Mouse (Mus musculus): ENCODE data around the gene Fgfr2. TPM values are rescaled to one million over a fixed set of nuclear protein-coding genes. Genes with fewer than 3 reads are reported as not detected.
A peak's percentile ranks its signal among the peaks of the same experiment; 100 is the strongest.
"Not testable (repeated sequence)": the region's sequence is repeated elsewhere in the genome, so short reads cannot be mapped to it uniquely, and the experiment has no call there.

The Fgfr2 gene
- polyA plus RNA-seq, 1 experiment from 2014 or later: 47.9 TPM

DNA sequence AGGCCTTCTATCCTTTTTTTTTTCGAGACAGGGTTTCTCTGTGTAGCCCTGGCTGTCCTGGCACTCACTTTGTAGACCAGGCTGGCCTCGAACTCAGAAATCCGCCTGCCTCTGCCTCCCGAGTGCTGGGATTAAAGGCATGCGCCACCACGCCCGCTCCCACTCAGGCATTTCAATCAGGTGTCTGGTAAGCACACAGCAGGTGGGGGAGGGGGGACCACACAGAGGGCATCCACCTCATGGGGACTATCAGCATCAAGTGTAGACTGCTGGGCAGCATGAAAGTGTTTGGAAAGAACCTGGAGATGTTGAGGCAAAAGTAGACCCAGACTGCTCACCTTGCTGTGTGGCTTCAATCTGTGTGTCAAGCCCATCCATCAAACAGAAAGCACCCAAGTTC, 27.5 kb downstream of the Fgfr2 start:
- H3K4me2 ChIP-seq; H3K36me3 ChIP-seq (ENCODE audit: poor library complexity, severe bottlenecking); ATAC-seq; H3K9ac ChIP-seq; H3K27ac ChIP-seq; H3K9me3 ChIP-seq (replicated peaks); H3K27me3 ChIP-seq; H3K4me3 ChIP-seq: not testable (repeated sequence)
- 84% methylated on average over 7 of the region's 7 CpGs for WGBS
- H3K4me1 ChIP-seq: peaks cover 47% of the 10 kb centered on the region

DNA sequence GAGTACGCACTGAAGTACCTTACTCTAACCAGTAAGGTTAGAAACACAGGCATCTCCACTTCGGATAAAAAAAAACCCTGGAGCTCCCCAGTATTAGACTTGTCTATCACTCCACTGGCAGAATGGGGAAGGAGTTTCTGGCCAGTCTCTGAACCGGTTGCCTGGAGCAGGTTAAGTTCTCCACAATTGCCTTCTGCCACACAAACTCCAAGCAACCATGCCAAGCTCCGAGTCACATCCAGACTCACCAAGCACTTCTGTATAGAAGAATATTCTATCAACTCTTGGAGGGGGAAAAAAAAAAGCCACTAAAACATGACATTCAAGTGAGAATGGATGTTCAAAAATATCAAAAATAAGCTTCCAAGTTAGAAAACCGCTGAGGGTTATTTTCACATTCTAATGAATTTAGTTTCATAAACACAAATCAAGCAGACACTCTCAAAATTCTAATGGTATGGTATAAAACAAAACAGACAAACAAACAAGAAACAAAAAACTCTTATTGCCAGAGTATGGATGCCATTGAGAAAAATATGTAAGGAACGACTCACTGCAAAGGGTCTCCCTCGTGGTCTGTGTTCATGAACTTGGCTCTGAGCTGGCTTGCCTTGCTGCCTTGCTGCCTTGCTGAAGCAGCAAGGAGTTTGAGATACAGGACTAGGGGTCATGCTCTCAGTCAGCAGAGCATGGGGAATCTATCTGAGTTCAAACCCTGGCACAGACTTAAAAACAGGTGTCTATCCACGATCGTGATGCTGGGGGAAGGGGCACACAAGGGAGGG, 28.2 kb downstream of the Fgfr2 start:
- WGBS: 83% methylated on average over 9 of the region's 9 CpGs
- no peak overlapping the region for H3K4me2 ChIP-seq
- ATAC-seq: no peak
- no peak overlapping the region for H3K4me3 ChIP-seq
- H3K9me3 ChIP-seq (replicated peaks): no peaks in the 10 kb centered on the region
- H3K9ac ChIP-seq: no peak overlapping the region
- no peak overlapping the region for H3K27ac ChIP-seq
- peaks cover 6% of the 10 kb centered on the region for H3K36me3 ChIP-seq (ENCODE audit: poor library complexity, severe bottlenecking)
- no peaks in the 10 kb centered on the region for H3K27me3 ChIP-seq
- peaks cover 47% of the 10 kb centered on the region for H3K4me1 ChIP-seq

DNA sequence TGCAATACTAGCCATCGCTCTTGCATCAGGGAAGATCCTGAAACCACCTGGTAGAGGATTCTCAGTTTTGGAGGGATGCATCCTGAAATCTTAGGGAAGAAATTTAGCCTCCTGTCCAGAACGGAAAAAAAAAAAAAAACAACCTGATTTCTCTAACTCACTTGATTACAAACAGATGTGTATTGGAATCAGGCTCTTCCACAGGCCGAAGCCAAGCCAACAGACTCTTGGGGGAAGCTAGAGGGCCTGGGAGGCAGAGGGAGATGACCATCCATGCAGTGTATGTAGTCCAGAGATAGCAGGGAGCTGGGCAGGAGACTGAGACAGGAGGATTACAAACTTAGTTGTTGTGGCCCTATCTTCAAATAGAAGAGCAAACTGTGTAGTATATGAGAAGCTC, 29.0 kb downstream of the Fgfr2 start:
- H3K9ac ChIP-seq: no peak overlapping the region
- peaks cover 6% of the 10 kb centered on the region for H3K36me3 ChIP-seq (ENCODE audit: poor library complexity, severe bottlenecking)
- H3K4me3 ChIP-seq: no peak overlapping the region
- H3K4me2 ChIP-seq: no peak overlapping the region
- no peak for ATAC-seq
- H3K4me1 ChIP-seq: peaks cover 46% of the 10 kb centered on the region
- no peaks in the 10 kb centered on the region for H3K27me3 ChIP-seq
- no peaks in the 10 kb centered on the region for H3K9me3 ChIP-seq (replicated peaks)
- WGBS: 93% methylated on average over 3 of the region's 3 CpGs
- no peak overlapping the region for H3K27ac ChIP-seq

DNA sequence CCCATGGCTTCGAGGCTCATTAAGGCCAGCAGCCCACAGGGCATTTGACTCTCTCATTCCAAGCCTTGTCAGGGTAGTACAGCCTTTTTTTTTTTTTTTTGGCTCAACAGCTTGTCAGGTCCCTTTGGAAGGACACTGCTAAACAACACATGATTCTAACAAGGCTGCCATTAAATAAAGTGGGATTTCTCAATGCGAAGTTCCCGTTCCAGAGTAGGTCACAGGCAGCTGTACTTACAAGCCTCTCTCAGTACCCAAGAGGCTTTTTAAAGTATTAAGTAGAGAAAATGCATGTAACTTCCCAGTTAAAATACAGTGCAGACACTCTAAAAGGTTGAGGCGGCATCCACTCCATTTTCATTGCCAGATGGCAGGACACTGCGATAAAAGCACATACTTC, 29.4 kb downstream of the Fgfr2 start:
- no peak for ATAC-seq

DNA sequence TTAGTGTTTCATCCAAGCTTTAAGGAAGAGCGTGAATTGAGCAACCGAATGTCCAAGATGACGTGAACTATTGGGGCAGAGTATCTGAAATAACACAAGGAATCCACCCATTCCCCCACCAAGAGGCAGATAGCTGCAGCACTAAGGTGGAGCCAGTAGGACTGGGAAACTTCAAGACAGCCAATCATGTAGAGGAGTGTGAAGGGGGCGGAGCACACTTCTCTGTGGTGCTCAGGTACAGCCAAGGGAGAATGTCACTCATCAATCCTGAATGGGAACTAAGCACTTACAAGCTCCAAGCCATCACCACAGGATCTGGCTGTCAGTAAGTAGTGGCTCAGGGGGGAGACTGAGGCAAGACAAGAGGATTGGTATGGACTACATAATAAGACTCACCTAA, 32.5 kb downstream of the Fgfr2 start:
- no peak overlapping the region for H3K4me2 ChIP-seq
- no peak overlapping the region for H3K27ac ChIP-seq
- no peaks in the 10 kb centered on the region for H3K27me3 ChIP-seq
- H3K9ac ChIP-seq: no peak overlapping the region
- no peak overlapping the region for H3K4me3 ChIP-seq
- ATAC-seq: no peak
- H3K36me3 ChIP-seq (ENCODE audit: poor library complexity, severe bottlenecking): peaks cover 1% of the 10 kb centered on the region
- H3K9me3 ChIP-seq (replicated peaks): no peaks in the 10 kb centered on the region
- H3K4me1 ChIP-seq: peaks cover 49% of the 10 kb centered on the region
- 78% methylated on average over 4 of the region's 4 CpGs for WGBS

More for the DNA sequence above, 29.4 kb downstream of the Fgfr2 start:
- Histone ChIP-seq H3K9me3 (replicated peaks) (no peaks in the 10 kb centered on the region), H3K4me1 (peaks cover 49% of the 10 kb centered on the region), H3K4me2 (no peak overlapping the region), H3K27me3 (no peaks in the 10 kb centered on the region), H3K27ac (no peak overlapping the region), H3K9ac (no peak overlapping the region), H3K4me3 (no peak overlapping the region), H3K36me3 (ENCODE audit: poor library complexity, severe bottlenecking) (peaks cover 6% of the 10 kb centered on the region)
- 82% methylated on average over 5 of the region's 5 CpGs for WGBS

DNA sequence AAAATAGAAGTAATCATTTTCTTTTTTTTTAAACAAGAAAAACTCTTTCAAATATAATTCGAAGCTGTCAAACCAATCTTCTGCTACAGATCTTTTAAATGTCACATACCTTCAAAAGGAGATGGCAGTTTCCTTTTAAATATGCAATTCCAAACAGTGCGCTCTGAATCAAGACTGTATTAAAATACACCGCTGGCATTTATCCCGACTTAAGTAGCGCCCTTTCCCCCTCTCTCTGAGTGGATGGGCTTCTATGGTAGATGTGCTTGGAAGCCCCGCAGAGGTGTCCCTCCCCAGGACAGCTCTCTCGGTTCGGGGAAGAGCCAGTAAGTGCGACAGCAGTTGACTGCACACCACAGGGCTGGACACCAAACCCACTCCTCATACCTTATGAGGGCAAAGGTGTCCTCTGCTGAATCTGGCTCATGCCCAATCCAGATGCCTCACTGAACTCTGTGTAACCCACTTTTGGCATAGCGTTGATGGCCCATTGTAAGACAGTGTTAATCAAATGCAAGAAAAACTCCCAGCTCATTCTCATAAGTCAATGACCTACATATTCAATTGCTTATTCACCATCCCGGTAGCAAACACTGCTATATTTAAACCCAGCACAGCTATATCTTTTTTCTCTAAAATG, 33.4 kb downstream of the Fgfr2 start:
- H3K9me3 ChIP-seq (replicated peaks): no peaks in the 10 kb centered on the region
- 66% methylated on average over 11 of the region's 11 CpGs for WGBS
- H3K4me3 ChIP-seq: no peak overlapping the region
- no peak overlapping the region for H3K9ac ChIP-seq
- peak overlapping the region; percentile 11; the same call in 1 of the 2 replicates for H3K27ac ChIP-seq
- no peak overlapping the region for H3K4me2 ChIP-seq
- no peaks in the 10 kb centered on the region for H3K36me3 ChIP-seq (ENCODE audit: poor library complexity, severe bottlenecking)
- no peaks in the 10 kb centered on the region for H3K27me3 ChIP-seq
- no peak for ATAC-seq
- H3K4me1 ChIP-seq: peaks cover 54% of the 10 kb centered on the region

DNA sequence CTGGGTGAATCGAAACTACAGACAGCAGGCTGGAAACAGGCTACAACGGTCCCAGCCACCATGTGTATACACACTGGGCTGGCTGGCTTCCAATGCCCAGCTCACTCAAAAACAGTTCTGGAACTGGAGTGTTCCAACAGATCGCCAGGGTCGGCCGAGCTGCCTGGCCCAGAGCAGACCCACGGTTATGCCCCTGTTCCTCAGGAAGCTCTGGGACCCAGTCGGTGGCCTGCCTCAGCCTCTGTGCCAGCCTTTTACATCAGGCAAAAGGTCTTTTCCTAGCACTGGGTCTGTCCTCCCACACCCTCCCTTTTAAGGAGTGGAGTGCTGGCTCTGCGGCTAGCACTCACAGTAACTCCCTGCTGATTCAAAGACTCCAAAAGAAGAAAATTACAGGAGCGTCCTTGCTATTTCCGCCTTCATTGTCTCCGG, 34.3 kb downstream of the Fgfr2 start:
- no peaks in the 10 kb centered on the region for H3K27me3 ChIP-seq
- ATAC-seq: peak; percentile 87
- peak overlapping the region; percentile 83 for H3K27ac ChIP-seq
- no peak overlapping the region for H3K4me3 ChIP-seq
- WGBS: 16% methylated on average over 11 of the region's 11 CpGs
- H3K4me1 ChIP-seq: peaks cover 57% of the 10 kb centered on the region
- no peaks in the 10 kb centered on the region for H3K36me3 ChIP-seq (ENCODE audit: poor library complexity, severe bottlenecking)
- H3K9ac ChIP-seq: peak overlapping the region; percentile 35
- H3K9me3 ChIP-seq (replicated peaks): no peaks in the 10 kb centered on the region
- H3K4me2 ChIP-seq: peak overlapping the region; percentile 42

DNA sequence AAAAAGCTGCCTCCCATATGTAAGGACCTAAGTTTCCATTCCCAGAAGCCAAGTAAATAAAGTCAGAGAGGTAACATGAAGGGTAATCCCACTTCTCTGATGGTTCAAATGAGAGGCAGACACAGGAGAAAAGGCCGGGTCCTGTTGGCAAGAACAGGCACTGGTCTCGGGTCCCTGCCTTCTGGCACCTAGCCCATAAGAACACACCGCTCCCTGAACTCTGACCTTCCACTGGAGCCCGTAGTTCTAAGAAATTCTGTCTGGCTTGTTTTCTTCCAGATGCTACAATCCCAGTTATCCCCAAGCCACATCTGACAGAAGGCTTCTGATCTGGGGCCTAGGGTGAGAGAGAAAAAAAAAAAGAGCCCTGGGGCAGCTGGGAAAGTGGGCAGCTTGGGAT, 34.7 kb downstream of the Fgfr2 start:
- Histone ChIP-seq H3K9me3 (replicated peaks) (no peaks in the 10 kb centered on the region), H3K9ac (peak overlapping the region; percentile 35; the same call in 1 of the 2 replicates), H3K27ac (peak overlapping the region; percentile 83), H3K4me2 (peak overlapping the region; percentile 42), H3K36me3 (ENCODE audit: poor library complexity, severe bottlenecking) (no peaks in the 10 kb centered on the region), H3K27me3 (no peaks in the 10 kb centered on the region), H3K4me3 (no peak overlapping the region), H3K4me1 (peaks cover 54% of the 10 kb centered on the region)
- 73% methylated on average over 4 of the region's 4 CpGs for WGBS
- no peak for ATAC-seq

DNA sequence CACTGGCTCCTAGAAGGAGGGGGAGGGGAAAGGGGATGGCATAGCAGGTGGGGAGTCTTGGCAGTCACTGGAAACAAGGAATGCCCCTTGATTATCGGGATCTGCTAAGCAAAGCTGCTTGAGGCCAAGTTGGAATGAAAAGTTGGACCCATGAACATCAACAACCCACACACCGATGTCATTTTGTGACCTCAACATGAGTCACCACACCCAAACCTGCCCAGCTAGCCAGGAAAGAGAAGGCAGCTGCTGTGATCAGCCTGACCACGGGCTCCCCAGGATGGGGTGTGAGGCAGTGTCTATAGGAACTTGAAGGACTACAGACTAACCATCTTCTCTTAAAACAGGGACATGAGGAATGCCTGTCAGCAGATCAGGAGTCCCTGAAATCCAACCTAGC, 37.7 kb downstream of the Fgfr2 start:
- Histone ChIP-seq H3K9ac (no peak overlapping the region), H3K27ac (no peak overlapping the region), H3K4me2 (no peak overlapping the region), H3K4me1 (peaks cover 61% of the 10 kb centered on the region), H3K36me3 (ENCODE audit: poor library complexity, severe bottlenecking) (peaks cover 1% of the 10 kb centered on the region; the same call in 1 of the 2 replicates), H3K9me3 (replicated peaks) (no peaks in the 10 kb centered on the region), H3K4me3 (no peak overlapping the region), H3K27me3 (no peaks in the 10 kb centered on the region)
- ATAC-seq: no peak
- 90% methylated on average over 3 of the region's 3 CpGs for WGBS

DNA sequence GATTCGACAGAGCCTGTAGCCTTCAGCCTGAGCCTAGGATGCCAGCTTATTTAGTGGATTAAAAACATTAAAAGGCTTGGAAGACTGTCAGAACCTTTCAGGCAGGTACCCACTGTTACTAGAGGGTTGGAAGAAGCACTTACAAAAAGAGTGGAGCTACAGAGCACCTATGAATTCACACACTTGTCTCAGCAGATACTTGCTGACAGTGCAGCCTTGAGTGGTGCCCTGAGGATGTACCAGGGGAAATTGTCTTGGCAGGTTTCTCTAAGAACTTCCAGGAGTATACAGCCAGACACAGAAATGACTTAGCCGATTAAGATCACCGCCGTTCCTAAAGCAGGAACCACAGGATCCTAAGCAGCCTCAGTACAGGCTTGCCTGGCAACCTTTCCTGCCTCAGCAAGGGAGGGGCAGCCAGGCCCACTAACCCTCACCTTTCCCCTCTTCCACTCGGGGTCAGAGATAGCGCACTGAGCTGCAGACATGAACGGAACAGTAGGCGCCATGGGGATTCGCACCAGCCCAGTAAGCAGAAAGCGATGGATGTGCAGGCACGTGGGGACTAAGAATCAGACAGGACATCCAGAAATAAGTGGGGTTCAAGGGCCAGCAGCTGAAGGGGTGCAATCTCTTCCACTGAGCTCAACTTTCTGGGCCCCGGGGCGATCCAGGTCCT, 39.1 kb downstream of the Fgfr2 start:
- Histone ChIP-seq H3K4me1 (peaks cover 48% of the 10 kb centered on the region), H3K4me2 (no peak overlapping the region), H3K9me3 (replicated peaks) (no peaks in the 10 kb centered on the region), H3K36me3 (ENCODE audit: poor library complexity, severe bottlenecking) (peaks cover 13% of the 10 kb centered on the region), H3K9ac (no peak overlapping the region), H3K27me3 (no peaks in the 10 kb centered on the region), H3K27ac (no peak overlapping the region), H3K4me3 (no peak overlapping the region)
- ATAC-seq: no peak
- 88% methylated on average over 13 of the region's 13 CpGs for WGBS

DNA sequence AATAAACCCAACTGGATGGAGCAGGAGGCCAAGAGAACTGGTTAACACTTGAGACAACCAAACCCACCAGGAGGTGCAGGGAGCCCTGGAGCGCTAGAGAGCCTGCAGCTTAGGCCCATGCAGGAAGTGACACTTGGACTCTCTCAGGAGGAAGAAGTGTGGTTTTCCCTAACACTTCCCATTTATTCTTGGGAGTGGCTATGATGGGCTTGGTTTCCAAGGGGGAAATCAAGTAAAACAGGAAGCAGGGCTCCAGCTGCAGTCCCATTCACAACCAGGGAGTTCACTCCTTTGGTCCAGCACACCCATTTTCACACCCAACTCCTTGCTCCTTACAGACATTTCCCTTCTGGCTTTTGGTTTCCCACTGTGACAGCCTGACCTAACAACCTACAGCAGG, 44.2 kb downstream of the Fgfr2 start:
- Histone ChIP-seq H3K4me3 (no peak overlapping the region), H3K27me3 (no peaks in the 10 kb centered on the region), H3K27ac (no peak overlapping the region), H3K4me1 (peaks cover 53% of the 10 kb centered on the region), H3K9me3 (replicated peaks) (no peaks in the 10 kb centered on the region), H3K9ac (no peak overlapping the region), H3K4me2 (no peak overlapping the region), H3K36me3 (ENCODE audit: poor library complexity, severe bottlenecking) (peaks cover 23% of the 10 kb centered on the region)
- ATAC-seq: no peak
- WGBS: 90% methylated on average over 1 of the region's 1 CpGs

DNA sequence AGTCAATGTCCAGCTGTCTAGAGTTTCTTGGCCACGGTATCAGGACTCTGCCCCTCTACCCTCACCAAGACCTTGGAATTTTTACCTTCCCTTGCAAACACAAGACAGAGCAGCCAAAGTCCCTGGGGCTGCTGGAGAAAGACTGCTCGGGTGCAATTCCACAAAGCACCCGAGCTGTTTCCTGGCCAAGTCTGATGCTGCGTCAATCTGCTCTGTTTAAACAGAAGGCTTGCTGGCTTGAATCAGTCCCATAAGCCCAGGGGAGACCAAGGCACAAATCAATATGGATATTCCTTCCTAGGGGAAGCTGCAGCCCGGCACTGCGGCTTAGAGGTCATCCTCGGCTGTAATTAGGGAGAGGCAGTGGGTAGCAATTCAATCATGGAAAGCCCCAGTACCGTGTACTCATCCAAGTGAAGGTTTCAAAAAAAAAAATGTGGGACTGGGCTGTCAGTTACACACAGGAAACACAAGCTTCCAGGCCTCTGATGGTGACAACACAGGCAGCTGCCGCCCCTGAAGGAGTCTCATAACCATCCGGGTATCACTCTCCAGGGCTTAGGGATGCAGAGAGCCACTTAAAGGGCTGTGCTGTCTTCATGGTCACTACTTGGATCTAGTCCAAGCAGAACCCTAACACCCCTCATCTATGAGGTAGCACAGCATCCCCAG, 48.6 kb downstream of the Fgfr2 start:
- H3K4me3 ChIP-seq: no peak overlapping the region
- peak overlapping the region; percentile 86 for H3K27ac ChIP-seq
- no peaks in the 10 kb centered on the region for H3K27me3 ChIP-seq
- peak; percentile 39 for ATAC-seq
- peaks cover 18% of the 10 kb centered on the region for H3K36me3 ChIP-seq (ENCODE audit: poor library complexity, severe bottlenecking)
- WGBS: 44% methylated on average over 10 of the region's 10 CpGs
- 0 out of 2 replicates have a peak overlapping the region, but pooled peaks have one; percentile 8 for H3K4me2 ChIP-seq
- no peaks in the 10 kb centered on the region for H3K9me3 ChIP-seq (replicated peaks)
- H3K4me1 ChIP-seq: peaks cover 76% of the 10 kb centered on the region
- peak overlapping the region; percentile 23; the same call in 1 of the 2 replicates for H3K9ac ChIP-seq

Data from forebrain, embryonic 13.5 days (tissue).